In the genomic region with DNA sequence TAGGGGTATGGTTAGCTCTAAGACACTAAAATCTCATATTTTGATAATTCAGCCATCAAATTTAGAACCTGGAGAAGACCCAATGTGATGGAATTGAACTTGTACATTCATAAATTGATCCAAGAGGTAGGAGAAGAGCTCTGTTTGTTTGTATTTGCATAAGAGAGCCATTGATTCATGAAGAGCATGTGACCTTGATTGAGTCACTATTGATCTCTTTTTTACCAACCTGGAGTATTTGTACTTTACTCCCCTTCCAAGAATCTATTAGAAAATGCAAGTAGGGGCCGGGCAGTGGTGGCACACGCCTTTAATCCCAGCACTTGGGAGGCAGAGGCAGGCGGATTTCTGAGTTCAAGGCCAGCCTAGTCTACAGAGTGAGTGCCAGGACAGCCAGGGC, we compare ENCODE assay signal across 28 mouse cellular contexts.
"Had no signal": no experiment of that assay in that cellular context is flagged by ENCODE, and none has a peak within 500 bp of the region (broad histone marks: within the 10 kb centered on the region; RNA-seq: fewer than 3 reads in every experiment).

No protein-coding gene starts in this region.

- H3K36me3 ChIP-seq: embryonic facial prominence, embryonic 10.5 days; embryonic facial prominence, embryonic 12.5 days; embryonic facial prominence, embryonic 13.5 days; embryonic facial prominence, embryonic 15.5 days; forebrain, embryonic 10.5 days; forebrain, embryonic 15.5 days had no signal

- H3K9ac ChIP-seq: embryonic facial prominence, embryonic 12.5 days; embryonic facial prominence, embryonic 13.5 days; embryonic facial prominence, embryonic 15.5 days; forebrain, embryonic 13.5 days; forebrain, embryonic 15.5 days; forebrain, postnatal 0 days had no signal

- ATAC-seq: forebrain, embryonic 13.5 days; forebrain, embryonic 14.5 days; forebrain, embryonic 15.5 days; forebrain, embryonic 16.5 days; forebrain, postnatal 0 days had no signal

- H3K4me2 ChIP-seq: embryonic facial prominence, embryonic 12.5 days; embryonic facial prominence, embryonic 13.5 days; embryonic facial prominence, embryonic 15.5 days; forebrain, embryonic 13.5 days; forebrain, embryonic 15.5 days had no signal

- H3K4me1 ChIP-seq: forebrain, embryonic 10.5 days had no signal

- H3K4me3 ChIP-seq: embryonic facial prominence, embryonic 10.5 days; embryonic facial prominence, embryonic 12.5 days; embryonic facial prominence, embryonic 13.5 days; embryonic facial prominence, embryonic 15.5 days; erythroblast, embryonic 14.5 days; forebrain, embryonic 10.5 days; forebrain, embryonic 13.5 days; forebrain, embryonic 15.5 days; gastrocnemius, adult 2 months; heart, adult 2 months had no signal

- H3K27me3 ChIP-seq: embryonic facial prominence, embryonic 12.5 days; embryonic facial prominence, embryonic 13.5 days; embryonic facial prominence, embryonic 15.5 days; forebrain, embryonic 13.5 days; forebrain, embryonic 15.5 days had no signal

- DNase-seq: cerebellum, adult 2 months; cerebellum, adult 8-10 months; cerebellum, adult 9-10 months; cerebellum, adult 9-11 months; cerebellum, postnatal 10 days; cerebellum, postnatal 14 days; cerebellum, postnatal 25 days; cerebellum, postnatal 36 days; embryo, embryonic 11 days; forebrain, postnatal 0 days; gastrocnemius, adult 2 months; gastrocnemius, postnatal 10 days; gastrocnemius, postnatal 14 days; gastrocnemius, postnatal 25 days; gastrocnemius, postnatal 36 days; heart, adult 11 months; heart, adult 18-20 months; heart, adult 2 months had no signal

- H3K9me3 ChIP-seq: embryonic facial prominence, embryonic 10.5 days; embryonic facial prominence, embryonic 12.5 days; embryonic facial prominence, embryonic 13.5 days; embryonic facial prominence, embryonic 15.5 days; forebrain, embryonic 10.5 days; forebrain, embryonic 13.5 days; forebrain, embryonic 15.5 days had no signal

- H3K27ac ChIP-seq: embryonic facial prominence, embryonic 10.5 days; embryonic facial prominence, embryonic 12.5 days; embryonic facial prominence, embryonic 13.5 days; embryonic facial prominence, embryonic 15.5 days; forebrain, embryonic 10.5 days; forebrain, embryonic 13.5 days; forebrain, embryonic 15.5 days; gastrocnemius, adult 2 months; heart, adult 2 months had no signal
